ENCODE assay signal across 9 mouse cellular contexts in the genomic region with DNA sequence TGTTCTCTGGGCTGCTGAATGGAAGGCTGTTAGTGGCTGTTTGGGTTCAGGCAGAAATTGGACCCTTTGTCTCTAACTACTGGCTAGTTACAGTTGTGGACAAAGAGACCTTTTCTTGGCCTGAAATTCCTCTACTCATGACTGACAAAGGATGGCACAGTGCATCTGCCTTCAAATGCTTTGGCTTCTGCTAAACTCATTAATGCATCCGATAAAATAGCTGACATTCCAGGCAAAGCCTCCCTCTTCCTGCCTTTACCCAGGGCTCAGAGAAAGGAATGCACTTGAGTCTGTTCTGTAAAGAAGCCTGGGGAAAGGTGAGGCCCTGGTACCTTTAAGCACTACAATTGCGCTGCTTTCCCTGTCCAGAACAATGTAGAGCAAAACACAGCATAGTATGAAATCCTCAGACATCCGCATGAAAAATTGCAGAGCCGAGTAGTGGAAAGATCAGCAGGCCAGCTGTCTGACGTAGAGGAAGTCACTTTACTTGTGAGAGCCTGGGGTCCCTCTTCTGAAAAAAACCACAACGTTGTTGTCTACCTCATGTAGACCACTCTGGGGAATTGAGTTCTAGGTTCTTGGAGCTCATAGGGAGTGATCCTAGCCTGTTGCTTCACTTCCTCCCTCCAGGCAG.
A peak's percentile ranks its signal among the peaks of the same experiment; 100 is the strongest.
DNase-seq lines count a peak whose midpoint lies in the region; ATAC-seq and TF ChIP-seq lines count a peak whose summit lies in the region.
"Had no signal": no experiment of that assay in that cellular context is flagged by ENCODE, and none has a peak within 500 bp of the region (broad histone marks: within the 10 kb centered on the region; RNA-seq: fewer than 3 reads in every experiment).

No protein-coding gene starts in this region.

- H3K4me1 ChIP-seq in kidney, embryonic 15.5 days = peaks cover 18% of the 10 kb centered on the region
- peaks cover 21% of the 10 kb centered on the region for H3K4me1 ChIP-seq in brown adipose tissue, adult 24 weeks (ENCODE audit: control insufficient read depth, insufficient read depth, insufficient read length, low read length)

- peak; percentile 52; the same call in 1 of the 2 replicates for ATAC-seq in kidney, embryonic 15.5 days (replicated peaks; ENCODE audit: low FRiP score)
- peak; percentile 95 for ATAC-seq in Patski

- H3K36me3 ChIP-seq in kidney, embryonic 15.5 days = no peaks in the 10 kb centered on the region

- H3K4me2 ChIP-seq in kidney, embryonic 15.5 days = no peak overlapping the region

- H3K9ac ChIP-seq in kidney, embryonic 15.5 days = no peak overlapping the region

- peak overlapping the region; percentile 67 for H3K27ac ChIP-seq in kidney, embryonic 15.5 days
- peak overlapping the region; percentile 83 for H3K27ac ChIP-seq in brown adipose tissue, adult 24 weeks (replicated peaks; ENCODE audit: low read depth, low read length)

- H3K9me3 ChIP-seq in kidney, embryonic 15.5 days (replicated peaks) = no peaks in the 10 kb centered on the region

- 38% methylated on average over 6 of the region's 6 CpGs for WGBS in kidney, embryonic 15.5 days

- POLR2A ChIA-PET in Patski (lab: Charles Lee) = interaction anchor here (0.7 to 1.0 kb wide), 2 partner anchors 74 to 93 kb away, joined by 3 read pairs; no protein-coding TSS in a partner anchor

- in situ Hi-C loops in Patski (cut with MboI; ENCODE audit: low pct_unique_long_range_greater_than_20kb) = no loop called here

- no peak for TF ChIP-seq CTCF in Patski (IDR thresholded peaks at IDR 0.05)

- H3K4me3 ChIP-seq in kidney, embryonic 15.5 days (replicated peaks) = no peak overlapping the region
- H3K4me3 ChIP-seq in brown adipose tissue, adult 24 weeks (ENCODE audit: insufficient read depth, low read depth, low read length) = no peak overlapping the region
- H3K4me3 ChIP-seq: myocyte had no signal

- CTCF ChIA-PET in Patski (lab: Charles Lee) = interaction anchor here (1.0 to 1.4 kb wide), 2 partner anchors 15 to 17 kb away, joined by 3 to 4 read pairs; no protein-coding TSS in a partner anchor

- no peaks in the 10 kb centered on the region for H3K27me3 ChIP-seq in kidney, embryonic 15.5 days
- H3K27me3 ChIP-seq in Patski = no peaks in the 10 kb centered on the region

- DNase-seq in kidney, adult 18-20 months = no peak
- DNase-seq in Patski (ENCODE audit: low read depth, low spot score) = peak; percentile 59
- DNase-seq in kidney, postnatal 14 days = peak; percentile 20
- DNase-seq in urinary bladder, postnatal 14 days (ENCODE audit: low spot score) = no peak
- no peak for DNase-seq in thymus, postnatal 14 days
- DNase-seq in gastrocnemius, adult 8-10 months (ENCODE audit: low spot score in 2 of 2) = no peak

Comparison
In these comparisons a context has a peak if more than half of its experiments do, and no peak if none do; other contexts are left out.
1. DNase-seq: peak in Patski (single experiment) and kidney, postnatal 14 days (single experiment); none in kidney, adult 18-20 months (single experiment), urinary bladder, postnatal 14 days (single experiment), thymus, postnatal 14 days (single experiment) and gastrocnemius, adult 8-10 months (0 of 2).